Mouse (Mus musculus) heart, embryonic 16.5 days (tissue): Measurements from ENCODE around the gene Pou2f1. TPM values are rescaled to one million over a fixed set of nuclear protein-coding genes. Genes with fewer than 3 reads are reported as not detected.
A peak's percentile ranks its signal among the peaks of the same experiment; 100 is the strongest.

Source experiments
- ATAC-seq: fragments of 200-750 bp; cut with Nextera tagmentation; replicated peaks from 2 replicates; pipeline ENCODE4 v1.8.0; 2017; ENCODE audit warnings: moderate number of reproducible peaks; ENCODE audit not compliant: insufficient read depth, low FRiP score; ENCODE audit errors: extremely low read depth
- H3K27ac ChIP-seq: fragments of 300-500 bp; sonication (generic); 2 replicates; pipeline ENCODE4 v1.5.1; 2014; ENCODE audit warnings: mild to moderate bottlenecking, low read length, control low read depth, moderate library complexity
- H3K27me3 ChIP-seq: fragments of 300-500 bp; sonication (generic); 2 replicates; pipeline ENCODE4 v1.6.1; 2014; ENCODE audit warnings: low read length, mixed read lengths; ENCODE audit not compliant: control insufficient read depth, insufficient read depth
- H3K36me3 ChIP-seq: fragments of 300-500 bp; sonication (generic); 2 replicates; pipeline ENCODE4 v1.6.1; 2014; ENCODE audit not compliant: control insufficient read depth, insufficient read depth
- H3K4me1 ChIP-seq: fragments of 300-500 bp; sonication (generic); 2 replicates; pipeline ENCODE4 v1.6.1; 2014; ENCODE audit warnings: low read length, mixed read lengths; ENCODE audit not compliant: control insufficient read depth, insufficient read depth
- H3K4me2 ChIP-seq: fragments of 300-500 bp; sonication (generic); 2 replicates; pipeline ENCODE4 v1.6.1; 2014; ENCODE audit warnings: low read depth, mild to moderate bottlenecking, control low read depth, low read length
- H3K4me3 ChIP-seq: fragments of 300-500 bp; sonication (generic); 2 replicates; pipeline ENCODE4 v1.5.1; 2014; ENCODE audit warnings: mild to moderate bottlenecking, control low read depth, low read length
- H3K9ac ChIP-seq: fragments of 300-500 bp; sonication (generic); 2 replicates; pipeline ENCODE4 v1.6.1; 2014; ENCODE audit warnings: low read length, control low read depth
- H3K9me3 ChIP-seq: fragments of 300-500 bp; sonication (generic); replicated peaks from 2 replicates; pipeline ENCODE4 v1.6.1; 2016; ENCODE audit warnings: low read length; ENCODE audit not compliant: control insufficient read depth
- WGBS: fragments of 180-500 bp; shearing (Covaris S2); extraction: QIAGEN DNeasy Blood & Tissue Kit; methylation state at CpG from one replicate; pipeline ENCODE4 v1.1.7; 2014; 5-methylcytosine and 5-hydroxymethylcytosine counted together
- polyA plus RNA-seq: library from polyadenylated mRNA; unstranded; fragments of >200 nt; fragmentation: Nextera tagmentation; extraction: Ambion mirVana; gene quantifications from 2 replicates; pipeline ENCODE4 v1.2.1, GENCODE M21; 2015

Pou2f1 gene
- polyA plus RNA-seq, 1 experiment from 2014 or later: 8.5 TPM

DNA sequence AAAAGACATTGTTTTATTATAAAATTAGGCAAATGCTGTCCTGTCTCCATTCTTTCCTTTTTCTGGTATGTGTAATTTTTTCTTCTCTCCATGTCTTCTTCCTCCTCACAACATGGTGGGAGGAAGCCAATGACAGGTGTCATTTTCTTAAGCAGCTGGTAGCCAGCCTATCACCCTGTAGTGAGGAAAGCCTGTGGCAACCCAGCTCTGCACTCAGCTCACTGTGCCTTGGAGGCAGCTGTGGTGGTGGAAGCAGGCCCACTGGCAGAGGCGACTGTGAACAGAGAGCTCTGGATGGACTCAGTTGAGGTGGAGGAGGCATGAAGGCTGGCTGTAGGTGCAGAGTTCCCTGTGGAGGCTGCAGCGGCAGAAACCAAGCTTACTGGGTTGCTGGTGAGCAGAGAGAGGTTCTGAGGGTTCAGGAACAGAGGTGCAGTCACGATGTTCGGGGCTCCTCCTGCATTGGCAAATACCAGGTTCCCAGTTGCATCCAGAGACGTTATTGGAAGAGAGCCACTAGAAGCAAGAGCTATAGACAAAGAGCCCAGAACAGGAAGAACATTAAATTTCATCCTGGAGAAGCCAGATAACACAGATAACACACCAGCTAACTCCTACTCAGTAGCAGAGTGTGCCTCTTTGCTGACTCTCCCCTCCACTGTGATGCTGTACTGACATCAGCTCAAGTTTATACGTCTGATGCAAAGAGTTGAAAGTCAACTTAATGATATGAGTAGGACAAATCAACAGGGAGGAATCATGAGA is 126.8 kb downstream of the Pou2f1 start:
- Histone ChIP-seq H3K27me3 (no peaks in the 10 kb centered on the region), H3K9ac (no peak overlapping the region), H3K36me3 (peaks cover 19% of the 10 kb centered on the region), H3K27ac (no peak overlapping the region), H3K4me1 (no peaks in the 10 kb centered on the region), H3K4me2 (no peak overlapping the region), H3K9me3 (no peaks in the 10 kb centered on the region), H3K4me3 (no peak overlapping the region)
- ATAC-seq: no peak
- WGBS: 76% methylated on average over 6 of the region's 6 CpGs

GRCm38 (mm10) chr1:165874645-165875044 is 127.8 kb downstream of the Pou2f1 start:
- Histone ChIP-seq H3K27me3 (no peaks in the 10 kb centered on the region), H3K4me3 (no peak overlapping the region), H3K4me1 (no peaks in the 10 kb centered on the region), H3K9ac (no peak overlapping the region), H3K4me2 (no peak overlapping the region), H3K27ac (no peak overlapping the region), H3K9me3 (no peaks in the 10 kb centered on the region), H3K36me3 (peaks cover 16% of the 10 kb centered on the region)
- ATAC-seq: no peak
- WGBS: 42% methylated on average over 8 of the region's 8 CpGs

- H3K4me1 ChIP-seq: no peaks in the 10 kb centered on the region; the same call in 1 of the 2 replicates
- no peaks in the 10 kb centered on the region for H3K9me3 ChIP-seq
- peaks cover 3% of the 10 kb centered on the region; the same call in 1 of the 2 replicates for H3K36me3 ChIP-seq
- no peak overlapping the region for H3K4me2 ChIP-seq
- no peak overlapping the region for H3K27ac ChIP-seq
- no peaks in the 10 kb centered on the region for H3K27me3 ChIP-seq
- WGBS: 76% methylated on average over 8 of the region's 8 CpGs
- no peak for ATAC-seq
- no peak overlapping the region for H3K4me3 ChIP-seq
- no peak overlapping the region for H3K9ac ChIP-seq
These were observed 133.8 kb downstream of the Pou2f1 start for GRCm38 (mm10) chr1:165868659-165869058.

DNA sequence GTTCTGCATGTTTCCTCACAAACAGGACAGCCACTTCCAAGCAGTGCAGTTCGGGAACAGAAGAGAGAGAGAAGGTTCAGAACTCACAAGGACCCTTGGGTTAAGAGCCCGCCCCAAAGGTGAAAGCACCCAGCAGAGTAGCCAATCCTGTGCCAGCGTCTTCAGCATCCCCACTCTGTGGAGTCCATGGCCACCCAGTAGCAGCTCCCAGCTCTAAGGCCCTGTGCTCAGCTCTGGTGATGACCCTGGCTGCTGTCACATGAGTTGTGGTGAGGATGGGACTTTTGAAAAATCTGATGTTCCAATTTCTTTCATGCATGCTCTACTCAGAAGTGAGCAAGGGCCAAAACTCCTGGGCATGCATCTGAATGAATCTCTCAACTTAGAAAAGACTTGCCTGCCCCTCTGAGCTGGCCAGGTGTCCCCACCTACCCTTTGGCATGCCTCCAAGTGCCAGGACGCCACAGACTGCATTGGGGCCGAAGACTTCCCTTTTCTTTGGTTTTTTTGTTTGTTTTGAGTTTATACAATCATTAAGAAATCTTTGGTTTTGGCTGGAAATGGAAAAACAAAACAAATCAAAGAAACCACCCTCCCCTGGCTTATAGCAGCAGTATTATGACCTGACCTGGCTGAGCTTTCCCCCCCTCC is 135.7 kb downstream of the Pou2f1 start:
- Histone ChIP-seq H3K27me3 (no peaks in the 10 kb centered on the region), H3K4me2 (no peak overlapping the region), H3K36me3 (peaks cover 3% of the 10 kb centered on the region; the same call in 1 of the 2 replicates), H3K9ac (no peak overlapping the region), H3K27ac (no peak overlapping the region), H3K4me3 (no peak overlapping the region), H3K4me1 (no peaks in the 10 kb centered on the region; the same call in 1 of the 2 replicates), H3K9me3 (no peaks in the 10 kb centered on the region)
- no peak for ATAC-seq
- WGBS: 66% methylated on average over 5 of the region's 5 CpGs

DNA sequence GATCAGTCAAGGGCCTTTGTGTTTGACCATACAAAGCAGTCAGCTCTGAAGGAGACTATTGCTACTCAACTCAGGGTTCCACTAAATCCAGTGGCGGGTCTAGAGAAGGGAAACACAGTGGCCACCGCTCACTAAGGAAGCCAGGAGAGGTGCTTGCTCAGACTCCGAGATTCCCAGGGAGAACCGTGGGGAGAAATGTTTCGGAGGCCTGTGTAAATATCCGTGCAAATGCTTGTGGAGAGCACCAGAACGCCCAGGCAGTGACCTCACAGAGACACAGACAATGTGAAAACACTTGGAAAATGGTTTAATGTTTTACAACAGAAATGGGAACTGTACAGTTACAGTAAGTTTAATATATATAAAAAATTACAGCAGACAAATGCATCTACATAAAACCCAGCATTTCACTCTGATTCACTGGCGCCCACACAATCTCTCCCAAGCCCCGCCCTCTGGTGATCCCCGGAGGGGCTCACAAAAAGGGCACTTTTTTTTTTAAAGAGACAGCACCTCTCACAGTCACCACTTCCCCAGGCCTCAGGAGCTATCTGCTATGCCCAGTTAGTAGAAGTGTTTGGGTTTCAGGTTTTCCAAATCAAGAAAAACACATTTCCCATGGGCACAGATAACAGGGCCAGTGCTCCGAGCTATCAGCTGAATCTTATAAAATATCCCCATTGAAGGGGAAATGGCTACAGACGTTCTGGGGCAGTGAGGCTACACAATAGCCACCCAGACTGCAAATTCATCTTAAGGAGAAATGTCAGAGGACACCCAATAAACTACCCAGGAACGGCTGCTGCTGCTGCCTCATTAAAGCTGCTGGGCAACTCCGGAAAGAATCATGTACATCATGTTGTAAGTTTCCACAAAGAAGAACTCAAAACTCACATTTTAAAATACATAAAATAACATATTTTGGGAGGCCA is 137.3 kb downstream of the Pou2f1 start:
- no peaks in the 10 kb centered on the region for H3K9me3 ChIP-seq
- H3K4me2 ChIP-seq: no peak overlapping the region
- no peaks in the 10 kb centered on the region; the same call in 1 of the 2 replicates for H3K4me1 ChIP-seq
- H3K9ac ChIP-seq: no peak overlapping the region
- H3K36me3 ChIP-seq: peaks cover 3% of the 10 kb centered on the region; the same call in 1 of the 2 replicates
- H3K27ac ChIP-seq: 0 out of 2 replicates have a peak overlapping the region, but pooled peaks have one; percentile 16
- no peak overlapping the region for H3K4me3 ChIP-seq
- ATAC-seq: no peak
- H3K27me3 ChIP-seq: no peaks in the 10 kb centered on the region
- WGBS: 48% methylated on average over 14 of the region's 14 CpGs

- Histone ChIP-seq H3K36me3 (peaks cover 3% of the 10 kb centered on the region; the same call in 1 of the 2 replicates), H3K4me1 (no peaks in the 10 kb centered on the region; the same call in 1 of the 2 replicates), H3K27me3 (no peaks in the 10 kb centered on the region), H3K27ac (no peak overlapping the region), H3K9ac (no peak overlapping the region), H3K4me2 (no peak overlapping the region), H3K4me3 (no peak overlapping the region), H3K9me3 (no peaks in the 10 kb centered on the region)
- 77% methylated on average over 7 of the region's 7 CpGs for WGBS
- ATAC-seq: no peak
These were observed 140.4 kb downstream of the Pou2f1 start for GRCm38 (mm10) chr1:165862059-165862458.

DNA sequence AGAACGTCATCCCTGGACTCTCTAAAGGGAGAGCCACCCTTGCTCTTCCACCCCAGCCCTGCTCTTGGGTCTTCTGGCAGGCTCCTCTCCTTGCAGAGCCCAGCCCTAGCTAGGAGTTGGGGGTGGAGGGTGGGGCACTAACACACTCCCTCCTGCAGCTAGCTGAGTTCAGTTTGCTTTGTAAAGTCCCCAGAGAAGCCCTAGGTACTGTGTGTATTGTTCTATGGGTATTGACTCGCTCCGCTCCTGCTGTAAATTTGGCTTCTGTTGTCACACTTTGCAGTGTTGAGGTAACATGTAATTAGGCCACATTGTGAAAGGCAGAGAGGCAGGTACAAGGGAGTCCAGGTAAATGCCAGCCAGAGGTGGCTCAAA is 141.3 kb downstream of the Pou2f1 start:
- H3K27ac ChIP-seq: no peak overlapping the region
- WGBS: 85% methylated on average over 3 of the region's 3 CpGs
- no peak for ATAC-seq

DNA sequence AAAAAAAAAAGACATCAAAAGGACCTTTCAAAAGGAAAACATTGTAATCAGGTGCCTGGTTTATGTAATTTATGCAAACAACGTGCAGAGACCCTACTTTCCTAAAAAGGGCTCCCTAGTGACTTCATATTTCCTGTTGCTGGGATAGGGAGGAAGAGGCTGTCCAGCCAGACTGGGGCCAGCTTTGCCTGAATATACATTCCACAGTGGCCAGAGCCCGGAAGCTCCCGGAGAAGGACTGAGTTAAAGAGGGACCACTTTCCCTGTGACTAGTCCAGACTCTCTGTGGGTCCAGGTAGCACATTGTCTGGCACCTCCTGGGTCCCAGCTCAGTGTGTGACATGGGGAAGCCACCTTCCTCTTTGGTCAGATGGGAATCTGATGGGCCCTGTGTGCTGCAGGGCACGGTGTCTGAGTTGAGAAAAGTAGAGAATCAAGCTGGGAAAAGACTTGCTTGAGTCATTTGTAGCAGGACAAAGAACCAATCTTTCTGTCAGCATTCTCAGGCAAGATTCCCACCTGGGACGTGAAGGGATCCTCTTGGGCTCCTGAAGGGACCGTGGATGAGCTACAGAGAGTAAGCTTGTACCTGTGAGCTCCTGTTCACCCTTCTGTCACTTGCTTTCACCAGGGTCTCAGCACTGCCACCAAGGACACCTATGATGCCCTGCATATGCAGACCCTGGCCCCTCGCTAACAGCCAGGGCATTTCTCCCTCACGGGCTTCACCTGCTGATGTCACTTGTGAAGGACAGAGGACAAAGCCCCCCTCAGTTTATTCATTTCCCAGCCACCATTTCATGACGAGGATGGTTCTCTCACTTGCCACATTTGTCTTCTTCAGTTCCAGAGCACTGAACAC is 141.9 kb downstream of the Pou2f1 start:
- no peaks in the 10 kb centered on the region for H3K9me3 ChIP-seq
- H3K4me3 ChIP-seq: no peak overlapping the region
- H3K27me3 ChIP-seq: no peaks in the 10 kb centered on the region
- H3K36me3 ChIP-seq: peaks cover 3% of the 10 kb centered on the region; the same call in 1 of the 2 replicates
- H3K4me2 ChIP-seq: no peak overlapping the region
- no peak; the same call in 1 of the 2 replicates for ATAC-seq
- no peak overlapping the region for H3K9ac ChIP-seq
- 58% methylated on average over 9 of the region's 9 CpGs for WGBS
- peak overlapping the region; percentile 40; the same call in 1 of the 2 replicates for H3K27ac ChIP-seq
- H3K4me1 ChIP-seq: no peaks in the 10 kb centered on the region; the same call in 1 of the 2 replicates

More for the DNA sequence above, 141.3 kb downstream of the Pou2f1 start:
- Histone ChIP-seq H3K9ac (no peak overlapping the region), H3K4me2 (no peak overlapping the region), H3K27me3 (no peaks in the 10 kb centered on the region), H3K9me3 (no peaks in the 10 kb centered on the region), H3K36me3 (peaks cover 3% of the 10 kb centered on the region; the same call in 1 of the 2 replicates), H3K4me1 (no peaks in the 10 kb centered on the region; the same call in 1 of the 2 replicates), H3K4me3 (no peak overlapping the region)
